Mouse (Mus musculus) bone marrow, adult 2 months (tissue): ENCODE measurements around the gene Fastkd1. TPM values are rescaled to one million over a fixed set of nuclear protein-coding genes. Genes with fewer than 3 reads are reported as not detected.
"Not testable (repeated sequence)": the region's sequence is repeated elsewhere in the genome, so short reads cannot be mapped to it uniquely, and the experiment has no call there.

Experiments
- H3K27ac ChIP-seq: fragments of 200-500 bp; 2 replicates; pipeline ENCODE4 v1.5.1; 2012; ENCODE audit warnings: low read depth, mild to moderate bottlenecking, control low read depth, inconsistent platforms, low read length; ENCODE audit not compliant: control insufficient read depth, poor library complexity, insufficient read depth
- H3K4me1 ChIP-seq: fragments of 200-500 bp; 2 replicates; pipeline ENCODE4 v1.6.1; 2011; ENCODE audit warnings: low read length; ENCODE audit not compliant: control insufficient read depth, insufficient read depth
- H3K4me3 ChIP-seq: fragments of 200-500 bp; replicated peaks from 2 replicates; pipeline ENCODE3; 2011; ENCODE audit warnings: mild to moderate bottlenecking, low read depth, low read length, control low read depth; ENCODE audit not compliant: control insufficient read depth
- CTCF ChIP-seq: fragments of 200-500 bp; IDR thresholded peaks from 2 replicates; pipeline ENCODE4 v1.5.1; 2011; ENCODE audit warnings: low read length, control low read depth; ENCODE audit not compliant: control insufficient read depth, insufficient read depth
- POLR2A ChIP-seq: fragments of 200-500 bp; IDR thresholded peaks from 2 replicates; pipeline ENCODE4 v1.6.1; 2011; ENCODE audit warnings: low read depth, mild to moderate bottlenecking, control low read depth, low read length, borderline replicate concordance; ENCODE audit not compliant: control insufficient read depth
- WGBS: fragments of 180-500 bp; shearing (Covaris S2); methylation state at CpG from one replicate; pipeline ENCODE4 v1.1.7; 2018; 5-methylcytosine and 5-hydroxymethylcytosine counted together
- polyA plus RNA-seq: library from polyadenylated mRNA; stranded (reverse); fragments of >200 nt; gene quantifications from 2 replicates; pipeline ENCODE4 v1.2.4, GENCODE M21; 2011; ENCODE audit warnings: low replicate concordance; ENCODE audit not compliant: missing spikeins, insufficient read depth, insufficient read length

Fastkd1 gene
- polyA plus RNA-seq, 1 experiment: 5.9 TPM

DNA sequence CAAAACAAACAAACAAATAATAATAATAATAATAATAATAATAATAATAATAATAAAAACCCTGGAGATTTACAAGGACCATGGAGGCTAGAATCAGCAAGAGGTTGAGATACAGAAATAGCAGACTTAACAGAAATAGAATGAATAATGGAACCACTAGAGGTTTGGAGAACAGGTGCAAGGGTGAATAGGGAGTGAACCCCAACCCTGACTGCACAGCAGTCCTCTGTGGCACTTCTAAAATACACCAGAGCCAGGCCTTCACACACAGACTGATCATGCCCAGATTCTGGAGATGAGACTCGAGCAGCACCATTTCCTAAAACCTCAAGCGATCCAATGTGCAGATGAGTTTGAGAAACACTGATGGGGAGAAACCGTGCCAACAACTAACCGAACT lies 31.4 kb downstream of the Fastkd1 start:
- Histone ChIP-seq H3K4me1 (no peaks in the 10 kb centered on the region), H3K27ac (no peak overlapping the region), H3K4me3 (no peak overlapping the region)
- TF ChIP-seq POLR2A: no peak
- no peak for TF ChIP-seq CTCF
- 80% methylated on average over 4 of the region's 4 CpGs for WGBS

GRCm38 (mm10) chr2:69679990-69680389 lies 33.3 kb downstream of the Fastkd1 start:
- Histone ChIP-seq H3K27ac (no peak overlapping the region), H3K4me3 (no peak overlapping the region), H3K4me1 (no peaks in the 10 kb centered on the region)
- TF ChIP-seq POLR2A (no peak), CTCF (no peak)
- WGBS: 64% methylated on average over 6 of the region's 6 CpGs

DNA sequence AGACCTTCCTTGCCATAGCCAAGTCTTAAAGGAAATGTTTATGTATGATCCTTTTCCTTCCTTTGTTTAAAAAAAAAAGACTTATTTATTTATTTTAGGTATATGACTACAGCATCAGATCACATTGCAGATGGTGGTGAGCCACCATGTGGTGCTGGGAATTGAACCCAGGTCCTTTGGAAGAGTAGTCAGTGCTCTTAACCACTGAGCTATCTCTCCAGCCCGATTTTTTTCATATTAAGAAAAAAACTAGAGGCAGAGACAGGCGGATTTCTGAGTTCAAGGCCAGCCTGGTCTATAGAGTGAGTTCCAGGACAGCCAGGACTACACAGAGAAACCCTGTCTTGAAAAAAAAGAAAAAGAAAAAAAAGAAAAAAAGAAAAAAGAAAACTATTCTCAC lies 36.1 kb downstream of the Fastkd1 start:
- not testable (repeated sequence) for H3K27ac ChIP-seq, H3K4me1 ChIP-seq, H3K4me3 ChIP-seq
- WGBS: 63% methylated on average over 2 of the region's 2 CpGs

- H3K4me1 ChIP-seq: no peaks in the 10 kb centered on the region
Observed at GRCm38 (mm10) chr2:69676713-69677112, 36.6 kb downstream of the Fastkd1 start.

GRCm38 (mm10) chr2:69675266-69675665 lies 38.0 kb downstream of the Fastkd1 start:
- no peak overlapping the region for H3K27ac ChIP-seq
- no peak for TF ChIP-seq POLR2A
- TF ChIP-seq CTCF: no peak
- 87% methylated on average over 9 of the region's 9 CpGs for WGBS
- H3K4me1 ChIP-seq: no peaks in the 10 kb centered on the region
- H3K4me3 ChIP-seq: no peak overlapping the region

More at GRCm38 (mm10) chr2:69676713-69677112, 36.6 kb downstream of the Fastkd1 start:
- H3K27ac ChIP-seq: no peak overlapping the region
- 29% methylated on average over 2 of the region's 2 CpGs for WGBS
- H3K4me3 ChIP-seq: no peak overlapping the region
- no peak for TF ChIP-seq CTCF
- TF ChIP-seq POLR2A: no peak

DNA sequence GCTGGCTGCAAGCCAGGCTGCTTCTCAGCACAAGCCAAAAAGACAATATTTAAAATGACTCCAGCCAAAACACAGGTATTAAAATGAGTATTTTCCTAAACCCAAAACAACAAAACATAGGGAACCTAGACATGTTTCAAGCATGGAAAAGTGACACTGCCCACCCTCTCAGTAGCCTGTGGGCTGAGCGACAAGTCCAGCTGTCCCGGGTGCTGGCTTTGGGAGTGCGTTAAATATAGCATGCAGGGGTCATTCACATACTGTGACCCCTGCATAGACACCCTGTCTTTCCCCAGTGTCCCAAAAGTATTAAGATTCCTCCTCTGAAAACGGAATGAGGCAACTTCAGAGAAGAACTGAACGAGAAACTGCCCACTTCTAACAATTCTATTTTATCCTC lies 39.6 kb downstream of the Fastkd1 start:
- H3K27ac ChIP-seq: no peak overlapping the region
- WGBS: 84% methylated on average over 5 of the region's 5 CpGs
- TF ChIP-seq POLR2A (no peak), CTCF (no peak)
- no peak overlapping the region for H3K4me3 ChIP-seq
- no peaks in the 10 kb centered on the region for H3K4me1 ChIP-seq

DNA sequence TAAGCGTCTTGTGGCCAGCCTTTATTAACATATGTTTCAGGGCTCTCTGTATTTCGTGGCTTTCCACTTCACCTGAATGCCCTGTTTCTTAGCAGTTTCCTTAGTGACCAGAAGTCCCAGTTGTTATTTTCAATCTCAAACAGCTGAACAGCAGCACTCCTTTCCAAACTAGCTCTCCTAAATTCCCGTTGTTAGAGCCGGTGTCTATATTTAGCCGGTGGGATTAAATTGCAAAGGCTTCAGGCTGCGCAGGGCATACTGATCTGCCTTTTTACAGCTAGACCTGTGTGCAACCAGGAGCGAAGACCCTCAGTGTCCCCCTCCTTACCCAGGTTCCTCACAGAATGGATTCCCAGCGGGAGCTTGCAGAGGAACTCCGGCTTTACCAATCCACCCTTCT lies 43.5 kb downstream of the Fastkd1 start, which contains the start of gene Klhl41:
TSS of gene Klhl41 (plus strand) at position 268 of the 400 bp plus-strand sequence.
- H3K27ac ChIP-seq: no peak within 1 kb of the TSS
- TF ChIP-seq CTCF: no peak
- TF ChIP-seq POLR2A: no peak
- H3K4me1 ChIP-seq: no peaks in the 10 kb centered on the region
- no peak within 1 kb of the TSS for H3K4me3 ChIP-seq
- 85% methylated on average over 9 of the region's 9 CpGs for WGBS

- 78% methylated on average over 6 of the region's 6 CpGs for WGBS
- Histone ChIP-seq H3K4me1 (no peaks in the 10 kb centered on the region; the same call in 1 of the 2 replicates), H3K27ac (no peak overlapping the region), H3K4me3 (no peak overlapping the region)
- TF ChIP-seq POLR2A (no peak), CTCF (no peak)
Observed at GRCm38 (mm10) chr2:69668414-69668813, 44.9 kb downstream of the Fastkd1 start.

DNA sequence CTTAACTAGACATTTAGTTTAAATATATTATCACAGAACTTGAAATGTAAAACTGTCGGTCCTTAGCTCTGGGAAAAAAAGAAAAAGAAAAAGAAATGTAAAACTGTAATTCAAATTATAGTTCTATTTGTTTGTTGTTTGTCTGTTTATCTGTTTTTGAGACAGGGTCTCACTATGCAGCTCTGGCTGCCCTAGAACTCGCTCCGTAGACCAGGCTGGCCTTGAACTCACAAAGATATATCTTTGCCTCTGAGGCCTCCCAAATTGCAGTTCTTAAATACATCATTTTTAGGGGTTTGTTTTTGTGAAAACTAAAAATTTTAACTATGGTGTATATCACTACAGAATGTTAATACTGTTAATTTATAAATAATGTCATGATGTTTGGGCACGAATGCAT lies 45.7 kb downstream of the Fastkd1 start:
- no peak for TF ChIP-seq CTCF
- no peak for TF ChIP-seq POLR2A
- no peak overlapping the region for H3K4me3 ChIP-seq
- WGBS: 83% methylated on average over 4 of the region's 4 CpGs
- H3K4me1 ChIP-seq: no peaks in the 10 kb centered on the region; the same call in 1 of the 2 replicates
- no peak overlapping the region for H3K27ac ChIP-seq
